Mouse (Mus musculus): Measurements from ENCODE around the gene Bst2.

Bst2 gene

DNA sequence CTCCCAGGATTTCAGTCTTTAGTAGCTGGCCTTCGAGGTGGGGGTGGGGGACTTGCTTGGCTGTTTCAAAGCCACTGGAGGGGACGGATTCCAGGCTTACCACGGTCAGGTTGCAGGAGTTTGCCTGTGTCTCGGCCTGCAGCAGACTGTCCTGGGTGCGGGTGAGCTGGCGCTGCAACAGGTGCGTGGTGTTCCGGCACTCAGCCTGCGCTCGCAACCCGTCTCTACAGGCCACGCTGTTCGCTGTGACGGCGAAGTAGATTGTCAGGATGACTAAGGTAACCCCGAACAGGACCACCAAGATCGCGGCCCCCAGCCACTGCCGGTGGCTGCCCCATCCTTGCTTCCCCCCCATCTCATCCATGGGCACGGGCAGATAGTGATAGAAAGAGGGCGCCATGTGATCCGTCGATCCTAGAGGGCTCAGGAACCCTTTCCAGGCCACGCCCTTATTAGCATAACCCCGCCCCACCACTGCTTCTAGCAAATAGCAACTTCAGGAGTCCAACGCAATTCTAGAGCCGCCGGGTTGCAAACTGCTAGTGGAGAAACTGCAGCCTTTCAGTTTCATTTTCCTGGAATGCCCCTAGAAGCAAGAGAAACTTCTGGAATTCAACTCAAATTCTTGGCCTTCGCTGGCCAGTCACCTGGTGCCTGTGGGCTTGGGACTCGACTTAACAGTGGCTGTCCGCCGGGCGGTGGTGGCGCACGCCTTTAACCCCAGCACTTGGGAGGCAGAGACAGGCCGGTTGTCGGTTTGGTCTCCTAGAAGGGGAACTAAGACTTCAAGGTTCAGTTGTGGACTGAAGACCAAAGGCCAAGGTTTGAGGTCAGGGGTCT is at the start of gene Bst2:
Gene Bst2 (minus strand): TSS at position 429 of the 840 bp plus-strand sequence.
- peak; percentile 89 for DNase-seq (ENCODE audit: low spot score)

DNA sequence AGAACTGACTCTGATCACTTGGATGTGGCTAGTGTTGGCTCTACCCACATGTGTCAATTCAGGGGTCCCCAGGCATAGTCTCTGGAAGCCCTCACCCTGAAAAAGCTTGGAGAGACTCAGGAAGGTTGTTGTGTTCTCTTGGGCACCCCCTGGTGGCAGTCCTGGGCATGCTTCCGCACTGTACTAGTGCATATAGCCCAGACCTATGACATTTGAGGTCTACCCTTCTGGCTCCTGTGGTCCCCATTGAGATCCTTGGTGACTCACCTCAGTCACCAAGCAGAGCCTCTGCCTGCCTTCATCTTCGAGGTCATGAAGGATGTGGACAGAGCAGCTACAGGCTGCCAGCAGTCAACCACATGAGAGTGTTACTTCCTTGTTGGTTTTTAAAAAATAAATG is 49.6 kb upstream of the Bst2 start:
- DNase-seq (ENCODE audit: low spot score): no peak

DNA sequence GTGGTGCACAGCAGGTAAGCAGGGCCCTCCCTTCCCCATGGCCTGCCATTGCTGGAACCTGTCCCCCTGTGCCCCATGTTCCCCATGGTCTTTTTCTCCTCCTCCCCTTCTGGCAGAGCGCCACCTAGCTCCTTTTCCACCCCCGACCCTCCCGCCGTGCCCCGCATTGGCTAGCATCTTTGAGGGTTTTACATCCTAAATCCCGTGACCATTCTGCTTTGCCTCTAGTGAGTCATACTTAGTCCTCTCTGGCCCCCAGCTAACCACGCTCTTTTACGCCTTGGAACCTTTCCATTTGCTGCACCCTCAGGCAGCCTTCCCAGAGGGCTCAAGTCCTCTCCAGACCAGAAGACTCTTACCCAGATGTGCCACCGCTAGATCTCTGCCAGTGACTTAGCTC is 42.9 kb upstream of the Bst2 start:
- no peak for DNase-seq (ENCODE audit: low spot score)

DNA sequence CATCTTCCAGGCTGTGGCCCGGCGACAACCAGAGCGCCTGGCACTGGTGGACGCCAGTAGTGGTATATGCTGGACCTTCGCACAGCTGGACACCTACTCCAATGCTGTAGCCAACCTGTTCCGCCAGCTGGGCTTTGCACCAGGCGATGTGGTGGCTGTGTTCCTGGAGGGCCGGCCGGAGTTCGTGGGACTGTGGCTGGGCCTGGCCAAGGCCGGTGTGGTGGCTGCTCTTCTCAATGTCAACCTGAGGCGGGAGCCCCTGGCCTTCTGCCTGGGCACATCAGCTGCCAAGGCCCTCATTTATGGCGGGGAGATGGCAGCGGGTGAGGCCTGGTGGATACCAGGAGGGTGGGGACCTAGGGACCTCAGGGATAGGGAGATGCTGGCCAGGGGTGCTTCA is 42.2 kb upstream of the Bst2 start:
- peak; percentile 64 for DNase-seq (ENCODE audit: low spot score)

DNA sequence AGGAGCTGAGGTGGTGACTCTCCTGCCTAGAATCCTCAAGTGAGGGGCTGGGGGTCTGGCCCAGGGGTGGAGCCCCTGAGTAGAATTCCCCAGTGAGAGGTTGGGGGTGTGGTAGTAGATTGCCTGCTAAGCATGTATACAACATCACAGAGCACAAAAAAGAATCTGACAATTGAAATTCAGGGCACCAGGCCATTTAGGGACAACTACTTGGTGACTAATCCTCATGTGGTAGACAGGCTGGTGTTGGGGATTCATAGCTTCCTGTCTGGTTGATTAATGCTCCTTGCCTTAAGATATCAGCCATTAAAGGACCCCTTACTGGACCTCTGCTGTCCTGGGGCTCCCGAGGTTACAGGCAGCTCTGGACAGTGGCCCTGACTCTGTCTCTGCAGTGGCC is 41.8 kb upstream of the Bst2 start:
- DNase-seq (ENCODE audit: low spot score): no peak

DNA sequence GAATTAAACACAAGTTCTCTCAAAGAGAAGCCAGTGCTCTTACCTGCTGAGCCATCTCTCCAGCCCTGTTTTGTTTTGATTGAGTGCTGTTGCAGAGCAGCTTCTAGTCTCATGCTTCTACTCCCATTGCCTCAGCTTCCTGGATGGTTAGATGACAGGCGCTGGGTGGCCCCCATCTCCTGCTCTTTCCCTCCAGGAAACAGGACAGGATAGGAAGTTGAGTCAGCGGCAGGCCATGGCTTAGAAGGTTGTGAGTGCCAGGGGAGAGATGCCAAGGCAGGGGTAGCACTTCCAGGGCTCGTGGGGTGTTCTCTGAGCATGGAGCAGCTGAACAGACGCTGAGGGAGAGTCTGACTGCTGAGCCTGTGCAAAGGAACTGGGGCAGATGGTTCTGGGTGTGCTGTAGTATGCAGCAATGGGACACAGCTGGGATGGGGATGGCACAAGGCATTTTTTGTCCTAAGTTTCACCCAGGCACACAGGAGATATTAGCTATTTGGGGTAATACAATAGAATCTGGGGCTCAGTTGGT is 40.7 kb upstream of the Bst2 start:
- DNase-seq (ENCODE audit: low spot score): no peak

DNA sequence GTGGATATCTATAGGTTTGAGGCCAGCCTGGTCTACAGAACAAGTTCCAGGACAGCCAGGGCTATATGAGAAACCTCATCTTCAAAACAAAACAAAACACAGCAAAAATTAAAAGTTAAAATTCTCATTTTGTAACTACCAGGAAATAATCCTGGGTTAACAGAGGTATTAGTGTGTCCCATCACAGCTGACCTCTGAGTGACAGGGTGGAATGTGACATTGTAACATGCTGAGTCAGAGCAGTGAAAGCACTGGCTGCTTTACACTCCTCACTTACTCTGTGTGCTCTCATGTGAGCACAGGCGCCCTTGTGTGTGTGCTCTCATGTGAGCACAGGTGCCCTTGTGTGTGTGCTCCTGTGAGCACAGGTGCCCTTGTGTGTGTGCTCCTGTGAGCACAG is 37.8 kb upstream of the Bst2 start:
- DNase-seq (ENCODE audit: low spot score): no peak

DNA sequence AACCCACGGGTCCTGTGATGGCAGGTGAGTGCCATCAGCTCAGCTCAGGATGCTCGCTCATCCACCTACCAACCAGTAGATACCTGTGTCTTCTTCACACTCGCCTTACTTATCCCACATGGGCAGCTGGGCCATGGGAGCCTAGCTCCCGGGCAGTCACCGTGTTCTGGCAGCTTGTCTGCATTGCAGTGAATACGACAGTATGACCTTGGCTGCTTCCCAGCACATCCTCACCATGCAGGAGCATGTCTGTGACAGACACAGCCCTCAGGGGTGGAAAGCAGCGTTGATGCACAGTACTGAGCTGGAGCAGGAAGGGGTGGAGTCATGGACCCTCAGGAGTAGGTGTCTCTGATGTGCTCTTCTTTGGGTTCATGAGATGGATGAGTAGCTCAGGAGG is 37.2 kb upstream of the Bst2 start:
- DNase-seq (ENCODE audit: low spot score): no peak

DNA sequence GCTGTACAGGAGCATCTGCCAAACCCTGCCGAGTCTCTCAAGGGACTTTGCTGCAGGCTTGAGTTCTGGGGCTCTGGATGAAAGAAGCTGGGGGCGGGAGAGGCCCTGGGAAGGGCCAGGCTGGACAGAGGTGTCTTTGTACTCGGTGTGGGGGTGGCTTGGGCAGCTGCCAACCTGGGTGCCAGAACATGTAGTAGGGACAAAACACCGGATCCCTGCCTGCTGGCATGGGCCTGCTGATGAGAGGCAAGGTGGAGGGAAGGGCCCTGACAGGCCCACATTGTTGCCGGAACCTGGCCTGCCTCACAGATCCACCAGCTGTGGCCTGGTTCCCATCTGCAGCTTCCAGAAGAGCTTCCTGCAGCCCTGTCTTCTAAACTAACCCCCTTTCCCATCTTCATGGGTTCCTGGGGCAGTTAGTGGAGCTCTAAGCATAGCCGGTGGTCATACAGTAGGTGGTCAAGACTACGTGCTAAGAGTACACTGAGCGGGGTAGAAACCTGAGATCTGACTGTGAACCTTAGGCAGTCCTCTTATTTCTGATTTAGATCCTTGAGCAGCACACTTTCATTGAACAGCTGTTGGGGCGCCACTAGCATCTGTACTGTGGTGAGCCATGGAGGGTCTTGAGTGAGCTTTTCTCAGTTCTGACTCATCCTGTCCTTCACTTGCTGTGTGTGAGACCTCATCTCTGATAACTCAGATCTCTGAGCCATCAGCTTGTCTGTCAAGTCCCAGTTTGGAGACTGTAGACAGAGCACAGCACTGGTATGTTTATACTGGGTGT is 35.8 kb upstream of the Bst2 start:
- DNase-seq (ENCODE audit: low spot score): peak; percentile 77

DNA sequence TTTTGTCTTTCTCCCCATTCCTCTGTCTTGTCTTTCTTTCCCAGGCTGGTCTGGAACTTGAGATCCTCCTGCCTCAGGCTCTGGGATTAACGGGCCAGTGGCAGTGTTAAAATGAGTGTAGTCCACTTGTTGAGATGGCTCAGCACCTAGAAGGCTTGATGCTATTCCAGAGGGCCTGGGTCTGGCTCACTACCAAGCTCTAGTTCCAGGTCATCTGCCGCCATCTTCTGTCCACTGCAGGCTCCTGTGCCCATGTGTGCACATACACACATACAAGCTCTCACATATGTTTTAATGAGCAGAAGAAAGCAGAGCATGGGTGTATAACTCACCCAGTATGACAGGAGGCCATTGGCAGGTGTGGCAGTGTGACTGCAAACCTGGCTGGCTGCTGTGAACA is 34.8 kb upstream of the Bst2 start:
- DNase-seq (ENCODE audit: low spot score): no peak

DNA sequence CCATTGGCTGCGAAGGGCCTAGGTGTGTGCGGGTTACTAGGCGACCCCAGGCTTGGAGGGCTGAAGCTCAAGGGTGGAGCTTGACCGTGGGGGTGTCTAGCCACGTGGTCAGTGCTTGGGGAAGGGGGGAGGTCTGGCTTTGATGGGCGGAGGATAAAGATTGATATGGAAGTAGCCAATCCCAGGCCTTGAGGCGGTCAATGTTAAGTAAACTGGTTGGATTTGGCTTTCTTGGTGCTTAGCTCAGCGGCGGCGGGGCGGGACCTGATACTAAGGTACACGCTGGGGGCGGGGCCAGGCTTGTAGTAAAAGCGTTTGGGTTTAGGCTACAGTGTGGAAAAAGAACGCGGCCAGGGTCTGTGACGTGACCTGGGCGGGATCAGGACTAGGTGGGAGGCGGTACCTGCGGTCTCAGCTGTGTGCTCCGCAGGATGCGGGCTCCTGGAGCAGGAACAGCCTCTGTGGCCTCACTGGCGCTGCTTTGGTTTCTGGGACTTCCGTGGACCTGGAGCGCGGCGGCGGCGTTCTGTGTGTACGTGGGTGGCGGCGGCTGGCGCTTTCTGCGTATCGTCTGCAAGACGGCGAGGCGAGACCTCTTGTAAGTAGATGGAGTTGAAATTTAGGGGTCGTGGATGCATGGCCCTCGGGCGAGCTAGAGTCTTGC is 33.2 kb upstream of the Bst2 start:
- peak; percentile 94 for DNase-seq (ENCODE audit: low spot score)

DNA sequence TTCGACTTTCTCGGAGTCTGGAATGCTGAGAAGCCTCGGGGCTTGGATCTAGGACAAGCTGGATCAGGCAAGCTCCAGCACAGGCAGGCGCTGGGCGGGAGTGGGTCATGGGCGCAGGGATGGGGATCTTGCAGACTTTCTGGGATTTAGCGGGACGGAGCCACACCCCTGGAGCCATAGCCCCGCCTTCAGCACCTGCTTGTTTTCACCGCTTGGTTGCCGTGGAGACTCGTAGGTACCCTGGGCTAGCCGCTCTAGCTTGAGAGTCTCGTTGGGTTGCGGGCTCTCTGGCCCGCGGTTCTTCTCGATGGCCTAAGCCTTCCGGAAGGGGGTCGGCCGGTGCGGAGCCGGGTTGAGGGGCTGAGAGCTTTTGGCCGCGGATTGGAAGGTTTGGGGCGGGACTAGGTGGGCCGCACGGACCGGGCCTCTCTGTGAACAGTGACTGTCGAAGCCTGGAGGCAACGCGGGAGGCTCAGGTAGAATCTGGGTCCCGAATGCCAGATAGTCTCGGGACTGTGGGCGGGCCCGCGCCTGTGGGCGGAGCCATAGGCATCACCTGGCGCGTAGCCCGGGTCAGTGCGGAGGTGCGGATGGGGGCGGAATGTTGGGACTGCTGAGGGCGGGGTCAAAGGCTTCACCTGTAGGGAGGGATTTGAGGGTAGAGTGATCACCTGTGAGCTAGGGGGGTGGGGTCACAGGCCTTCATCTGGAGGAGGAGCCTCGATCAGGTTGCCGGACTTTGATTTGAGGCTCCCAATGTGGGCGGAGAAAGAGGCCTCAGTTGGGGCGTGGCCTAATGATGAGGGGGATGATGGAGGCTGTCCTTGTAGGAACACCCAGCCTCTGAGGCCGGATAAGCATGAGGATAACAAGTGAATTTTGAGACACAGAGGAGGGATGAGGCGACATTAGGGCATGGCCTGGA is 32.4 kb upstream of the Bst2 start:
- peak; percentile 89 for DNase-seq (ENCODE audit: low spot score)

DNA sequence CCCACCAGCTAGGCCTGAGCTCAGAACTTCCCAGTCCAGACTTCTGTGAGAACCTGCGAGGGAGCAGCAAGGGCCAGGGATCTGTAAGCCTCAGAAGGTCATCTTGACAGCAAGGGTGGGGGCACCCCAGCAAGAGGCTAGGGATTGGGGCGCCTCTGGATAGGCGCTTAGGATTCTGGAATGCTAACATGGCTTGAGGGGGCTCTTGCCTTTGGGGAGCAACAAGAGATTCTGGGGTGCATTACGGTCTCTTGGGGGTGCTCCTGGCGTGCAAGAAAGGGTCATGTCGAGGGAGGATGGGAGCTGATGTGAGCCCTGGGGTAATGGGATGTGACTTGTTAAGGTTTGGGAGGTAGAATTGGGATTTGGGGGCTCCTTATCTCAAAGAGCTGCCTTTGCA is 31.7 kb upstream of the Bst2 start:
- no peak for DNase-seq (ENCODE audit: low spot score)

DNA sequence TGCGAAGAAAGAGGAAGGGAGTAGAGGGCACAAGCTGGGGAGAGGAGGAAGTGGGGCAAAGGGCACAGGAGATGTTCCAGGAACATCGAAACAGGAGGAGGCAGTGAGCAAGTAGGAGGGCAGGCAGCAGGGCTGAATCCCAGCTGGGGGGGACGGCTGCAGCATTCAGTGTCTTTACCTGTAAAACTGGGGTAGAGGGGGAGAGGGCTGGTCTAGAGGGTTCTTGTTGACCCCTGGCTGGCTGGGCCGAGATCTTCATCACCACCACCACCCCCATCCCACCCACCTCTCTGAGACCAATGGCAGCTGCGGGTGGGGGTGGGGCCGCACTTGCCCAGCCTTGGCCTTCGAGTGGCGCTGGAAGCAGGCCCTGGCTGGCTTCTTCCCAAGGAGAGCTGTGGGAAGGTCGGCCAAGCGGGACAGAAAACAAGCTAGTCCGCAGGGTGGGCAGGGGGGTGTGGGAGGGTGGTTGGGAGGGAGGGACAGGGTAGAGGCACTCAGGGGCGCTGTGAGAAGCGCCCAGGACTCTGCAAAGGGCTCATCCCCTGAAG is 31.2 kb upstream of the Bst2 start, which contains the start of gene Slc27a1:
Gene Slc27a1 (plus strand): TSS at position 496 of the 551 bp plus-strand sequence.
- DNase-seq (ENCODE audit: low spot score): peak; percentile 91

DNA sequence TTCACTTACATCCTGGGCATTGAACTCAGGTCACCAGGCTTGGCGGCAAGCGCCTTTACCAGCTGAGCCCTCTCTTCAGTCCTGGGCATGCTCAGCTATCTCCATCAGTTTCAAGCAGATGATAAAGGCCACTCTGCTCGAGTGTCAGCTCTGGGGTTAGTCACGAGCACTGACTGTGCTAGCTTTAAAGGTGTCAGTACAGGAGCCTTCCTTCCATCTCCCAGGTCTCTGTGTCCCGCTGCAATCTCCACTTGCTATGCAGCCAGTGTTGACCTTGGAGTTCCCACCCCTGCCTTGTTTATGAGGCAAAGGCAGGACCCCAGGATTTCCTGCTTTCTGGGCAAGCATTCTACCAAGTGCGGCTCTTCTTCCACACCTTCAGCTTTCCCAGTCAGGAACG is 30.3 kb upstream of the Bst2 start:
- no peak for DNase-seq (ENCODE audit: low spot score)

DNA sequence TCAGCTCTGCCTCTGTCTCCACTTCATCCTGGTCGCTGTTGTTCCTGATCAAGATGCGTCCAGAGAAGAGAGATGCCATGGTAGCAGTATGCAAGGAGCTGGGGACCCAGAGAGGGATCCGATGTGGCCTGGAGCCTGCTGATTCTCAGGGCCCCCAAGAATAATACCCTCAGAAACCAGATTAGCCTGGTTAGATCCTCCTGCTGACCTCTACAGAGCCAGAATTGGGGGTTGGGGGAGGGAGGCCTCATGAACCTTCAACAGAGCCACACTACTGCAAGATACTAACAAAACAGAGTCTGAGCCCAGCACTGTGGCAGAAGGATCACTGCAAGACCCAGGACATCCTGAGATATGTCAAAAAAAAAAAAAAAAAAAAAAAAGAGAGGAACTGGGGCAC is 29.2 kb upstream of the Bst2 start, which contains the start of gene Nxnl1:
Gene Nxnl1 (minus strand): TSS at position 101 of the 400 bp plus-strand sequence.
- DNase-seq (ENCODE audit: low spot score): no peak

DNA sequence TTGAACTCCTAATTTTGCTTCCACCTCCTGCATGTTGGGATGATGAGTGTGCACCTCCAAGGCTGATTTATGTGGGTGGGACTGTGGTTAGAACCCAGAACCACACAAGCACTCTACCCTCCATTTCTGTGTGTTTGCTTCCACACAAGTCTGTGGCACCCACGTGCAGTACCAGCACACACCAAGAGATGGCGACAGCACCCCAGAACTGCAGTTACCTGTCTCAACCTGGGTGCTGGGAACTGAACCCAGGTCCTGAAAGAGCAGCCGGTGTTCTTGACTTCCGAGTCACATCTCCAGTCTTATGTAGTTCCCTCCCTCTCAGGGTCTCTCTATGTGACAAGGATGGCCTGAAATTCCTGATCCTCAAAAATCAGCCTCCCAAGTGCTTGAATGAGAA is 26.7 kb upstream of the Bst2 start:
- DNase-seq (ENCODE audit: low spot score): no peak

DNA sequence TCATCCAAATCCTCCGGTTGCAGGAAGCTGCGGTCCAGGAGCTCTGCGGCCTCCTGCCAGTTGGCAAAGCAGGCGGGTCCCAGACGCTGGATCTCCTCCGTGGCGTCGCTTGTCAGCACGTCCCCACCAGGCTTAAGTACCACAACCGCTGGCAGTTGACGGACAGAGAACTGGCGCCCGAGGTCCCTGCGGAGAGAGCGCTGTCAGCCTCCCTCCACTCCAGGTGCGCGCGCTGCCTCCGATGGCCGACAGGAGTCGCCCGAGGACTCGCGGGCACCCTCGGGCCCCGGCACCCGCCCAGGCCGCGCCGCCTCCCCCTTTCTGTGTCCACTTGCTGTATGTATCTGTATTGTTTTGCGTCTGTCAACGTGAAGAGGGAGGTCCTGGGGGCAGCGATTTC is 25.5 kb upstream of the Bst2 start:
- DNase-seq (ENCODE audit: low spot score): peak; percentile 67

DNA sequence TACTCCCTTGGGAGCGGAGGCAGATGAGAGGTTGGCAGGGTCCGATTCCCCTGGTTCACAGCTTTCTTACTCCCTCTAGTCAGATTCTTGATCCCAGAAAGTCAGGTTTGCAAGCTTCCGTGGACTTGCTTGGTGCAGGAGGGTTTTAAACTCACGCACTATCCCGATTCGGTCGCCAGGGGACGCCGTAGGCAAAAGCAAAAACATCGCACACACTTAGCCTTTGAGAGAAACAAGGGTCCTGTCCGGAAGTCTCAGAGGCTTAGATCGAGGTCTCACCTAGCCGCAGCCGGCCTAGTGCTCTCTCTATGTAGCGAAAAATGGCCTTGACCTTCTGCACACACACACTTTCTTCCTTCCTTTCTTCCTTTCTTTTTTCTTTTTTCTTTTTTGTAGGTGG is 24.1 kb upstream of the Bst2 start:
- no peak for DNase-seq (ENCODE audit: low spot score)

DNA sequence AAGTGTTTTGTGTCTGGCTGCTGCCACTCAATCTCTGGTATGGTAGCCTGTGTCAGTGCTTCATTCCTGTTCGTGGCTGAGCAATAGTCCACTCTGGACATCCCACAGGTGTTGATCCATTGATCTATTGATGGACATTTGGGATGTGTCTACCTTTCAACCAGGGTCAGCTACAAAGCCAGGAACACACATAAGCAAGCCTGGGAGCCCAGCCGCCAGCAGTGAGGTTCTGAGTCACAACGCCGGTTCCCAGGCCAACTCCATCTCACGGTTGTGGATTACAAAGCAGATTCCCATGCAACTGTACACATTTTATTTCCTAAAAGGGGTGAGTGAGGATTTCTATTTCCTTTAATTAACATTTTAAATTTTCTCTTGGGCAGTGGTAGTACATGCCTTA is 23.5 kb upstream of the Bst2 start:
- DNase-seq (ENCODE audit: low spot score): no peak

DNA sequence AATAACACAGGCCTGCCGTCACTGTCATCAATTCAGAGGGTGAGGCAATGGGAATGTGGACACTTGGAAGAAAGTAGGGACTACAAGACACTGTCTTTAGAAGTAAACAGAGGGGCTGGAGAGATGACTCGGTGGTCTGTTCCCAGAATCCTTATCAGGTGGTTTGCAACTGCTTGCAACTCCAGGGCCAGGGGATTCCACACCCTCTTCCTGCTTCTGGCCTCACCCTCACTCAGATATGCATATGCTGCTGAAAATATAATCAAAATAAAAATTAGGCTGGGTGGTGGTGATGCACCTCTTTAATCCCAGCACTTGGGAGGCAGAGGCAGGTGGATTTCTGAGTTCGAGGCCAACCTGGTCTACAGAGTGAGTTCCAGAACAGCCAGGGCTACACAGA is 22.8 kb upstream of the Bst2 start:
- DNase-seq (ENCODE audit: low spot score): no peak

Measured in ovary, adult 18-20 months (tissue).